Mouse (Mus musculus) cerebellum, postnatal 10 days (tissue): ENCODE measurements around the gene Celf2.
"Not testable (repeated sequence)": the region's sequence is repeated elsewhere in the genome, so short reads cannot be mapped to it uniquely, and the experiment has no call there.

Experiments used
- DNase-seq, 2 experiments: peaks; one replicate each; pipeline ENCODE4 v3.0.0; 2021; ENCODE audit warnings: mixed read lengths in 2 of 2

The Celf2 gene

GRCm38 (mm10) chr2:7389264-7389663 is 120.1 kb downstream of the Celf2 start:
- DNase-seq = no peak

- no peak for DNase-seq
Measured at GRCm38 (mm10) chr2:7378736-7379135, 130.6 kb downstream of the Celf2 start.

- DNase-seq = no peak
Measured at GRCm38 (mm10) chr2:7377878-7378277, 131.5 kb downstream of the Celf2 start.

- no peak for DNase-seq
Measured at GRCm38 (mm10) chr2:7367738-7368137, 141.6 kb downstream of the Celf2 start.

- DNase-seq = peak; percentile 80 to 84
Measured at GRCm38 (mm10) chr2:7359557-7359956, 149.8 kb downstream of the Celf2 start.

- DNase-seq = no peak
Measured at GRCm38 (mm10) chr2:7358816-7359215, 150.5 kb downstream of the Celf2 start.

- DNase-seq = no peak
Measured at GRCm38 (mm10) chr2:7351234-7351633, 158.1 kb downstream of the Celf2 start.

- DNase-seq = peak; percentile 66 to 69
Measured at GRCm38 (mm10) chr2:7346703-7347461, 162.5 kb downstream of the Celf2 start.

GRCm38 (mm10) chr2:7344951-7345350 is 164.4 kb downstream of the Celf2 start:
- DNase-seq = no peak

- DNase-seq = no peak
Measured at GRCm38 (mm10) chr2:7342911-7343478, 166.4 kb downstream of the Celf2 start.

- no peak for DNase-seq
Measured at GRCm38 (mm10) chr2:7334846-7335245, 174.5 kb downstream of the Celf2 start.

- no peak for DNase-seq
Measured at GRCm38 (mm10) chr2:7328018-7328899, 181.1 kb downstream of the Celf2 start.

GRCm38 (mm10) chr2:7319760-7320159 is 189.6 kb downstream of the Celf2 start:
- DNase-seq = no peak

GRCm38 (mm10) chr2:7311776-7312175 is 197.6 kb downstream of the Celf2 start:
- no peak for DNase-seq

- DNase-seq = no peak
Measured at GRCm38 (mm10) chr2:7310840-7311182, 198.6 kb downstream of the Celf2 start.

GRCm38 (mm10) chr2:7310129-7310839 is 199.1 kb downstream of the Celf2 start:
- peak; percentile 6 to 12 for DNase-seq

GRCm38 (mm10) chr2:7309324-7309723 is 200.0 kb downstream of the Celf2 start:
- no peak for DNase-seq

GRCm38 (mm10) chr2:7308731-7309130 is 200.6 kb downstream of the Celf2 start:
- no peak for DNase-seq

GRCm38 (mm10) chr2:7287434-7287833 is 221.9 kb downstream of the Celf2 start:
- no peak for DNase-seq

- DNase-seq = peak; percentile 15 to 34
Measured at GRCm38 (mm10) chr2:7273214-7273613, 236.1 kb downstream of the Celf2 start.

GRCm38 (mm10) chr2:7270051-7270450 is 239.3 kb downstream of the Celf2 start:
- no peak for DNase-seq

- DNase-seq = no peak
Measured at GRCm38 (mm10) chr2:7267166-7267565, 242.2 kb downstream of the Celf2 start.

- DNase-seq = not testable (repeated sequence)
Measured at GRCm38 (mm10) chr2:7262668-7263067, 246.7 kb downstream of the Celf2 start.
